Mouse (Mus musculus) macrophage (primary cell): ENCODE data around the gene Duxf3. TPM values are rescaled to one million over a fixed set of nuclear protein-coding genes. Genes with fewer than 3 reads are reported as not detected.
"Not testable (repeated sequence)": the region's sequence is repeated elsewhere in the genome, so short reads cannot be mapped to it uniquely, and the experiment has no call there.

ENCODE experiments used
- H3K27ac ChIP-seq: fragments of 350-480 bp; formaldehyde crosslinking; 2 replicates; pipeline ENCODE4 v1.9.0; 2021
- H3K36me3 ChIP-seq: fragments of 350-480 bp; formaldehyde crosslinking; 2 replicates; pipeline ENCODE4 v1.9.0; 2021; ENCODE audit errors: inconsistent target
- H3K4me3 ChIP-seq: fragments of 350-480 bp; formaldehyde crosslinking; 2 replicates; pipeline ENCODE4 v1.9.0; 2021; ENCODE audit errors: inconsistent target
- H3K79me2 ChIP-seq: fragments of 350-480 bp; formaldehyde crosslinking; 2 replicates; pipeline ENCODE4 v1.9.0; 2021; ENCODE audit errors: inconsistent target
- WGBS: methylation state at CpG from one replicate; pipeline ENCODE4 v1.1.7; 2026; ENCODE audit warnings: inconsistent platforms; ENCODE audit not compliant: missing documents; 5-methylcytosine and 5-hydroxymethylcytosine counted together
- polyA plus RNA-seq: library from polyadenylated mRNA; stranded (reverse); fragments of 250-400 nt; gene quantifications from 3 replicates; pipeline ENCODE4 v1.2.4, GENCODE M21; 2018; ENCODE audit warnings: inconsistent platforms

The Duxf3 gene
- polyA plus RNA-seq, 1 experiment from 2014 or later, result not detected

GRCm38 (mm10) chr10:58230021-58230420 is 2.5 kb downstream of the Duxf3 start:
- H3K4me3 ChIP-seq, H3K36me3 ChIP-seq, H3K79me2 ChIP-seq, H3K27ac ChIP-seq: not testable (repeated sequence)
- 45% methylated on average over 3 of the region's 3 CpGs for WGBS

DNA sequence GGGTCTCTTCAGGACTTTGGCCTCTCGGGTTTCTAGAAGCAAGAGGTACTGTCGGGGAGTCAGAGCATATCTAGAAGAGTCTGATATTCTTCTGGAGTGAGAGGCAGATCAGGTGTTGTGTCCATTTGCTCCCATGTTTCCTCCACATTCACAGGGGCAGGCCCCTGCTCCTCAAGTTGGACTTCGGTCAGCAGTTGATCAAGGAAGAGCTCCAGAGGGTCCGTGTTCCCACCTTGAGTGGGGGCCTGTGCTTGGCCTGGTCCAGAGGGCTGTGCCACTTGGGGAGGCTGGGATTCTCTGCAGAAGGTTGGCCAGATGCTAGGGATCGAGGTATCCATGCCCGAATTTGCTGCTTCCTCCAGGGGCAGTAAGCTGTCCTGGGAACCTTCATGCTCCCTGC is 4.7 kb downstream of the Duxf3 start:
- WGBS, result 89% methylated on average over 2 of the region's 6 CpGs
- H3K36me3 ChIP-seq, H3K79me2 ChIP-seq, H3K27ac ChIP-seq, H3K4me3 ChIP-seq: not testable (repeated sequence)

DNA sequence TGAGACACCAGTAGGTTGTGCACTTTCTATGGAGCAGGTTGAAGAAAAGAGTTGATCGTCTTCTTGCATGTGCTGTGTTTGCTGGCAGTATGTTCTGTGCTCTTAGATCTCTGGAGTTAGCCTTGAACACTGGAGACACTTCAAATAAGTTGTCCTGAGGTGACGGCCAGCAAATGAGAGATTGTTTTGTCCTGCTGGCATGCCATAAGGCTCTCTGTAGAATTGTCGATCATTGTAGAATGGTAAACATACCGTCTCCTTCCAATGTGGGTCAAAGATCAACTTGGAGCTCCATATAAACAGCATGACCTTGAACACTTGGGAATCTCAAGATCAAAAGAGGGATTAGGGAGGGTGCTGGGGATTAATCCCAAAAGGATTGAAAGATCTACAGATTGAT is 6.1 kb downstream of the Duxf3 start:
- not testable (repeated sequence) for H3K27ac ChIP-seq, H3K36me3 ChIP-seq, H3K4me3 ChIP-seq, H3K79me2 ChIP-seq
- 89% methylated on average over 3 of the region's 4 CpGs for WGBS

- not testable (repeated sequence) for H3K27ac ChIP-seq, H3K36me3 ChIP-seq, H3K79me2 ChIP-seq, H3K4me3 ChIP-seq
- 85% methylated on average over 17 of the region's 18 CpGs for whole genome bisulfite sequencing
These were observed 7.4 kb downstream of the Duxf3 start, which contains the start of gene AW822073 for GRCm38 (mm10) chr10:58224827-58225785. Gene AW822073 (minus strand): TSS chr10:58224930.

GRCm38 (mm10) chr10:58223972-58224805 is 8.3 kb downstream of the Duxf3 start:
- 80% methylated on average over 25 of the region's 31 CpGs for WGBS
- H3K36me3 ChIP-seq, H3K4me3 ChIP-seq, H3K27ac ChIP-seq, H3K79me2 ChIP-seq: not testable (repeated sequence)

DNA sequence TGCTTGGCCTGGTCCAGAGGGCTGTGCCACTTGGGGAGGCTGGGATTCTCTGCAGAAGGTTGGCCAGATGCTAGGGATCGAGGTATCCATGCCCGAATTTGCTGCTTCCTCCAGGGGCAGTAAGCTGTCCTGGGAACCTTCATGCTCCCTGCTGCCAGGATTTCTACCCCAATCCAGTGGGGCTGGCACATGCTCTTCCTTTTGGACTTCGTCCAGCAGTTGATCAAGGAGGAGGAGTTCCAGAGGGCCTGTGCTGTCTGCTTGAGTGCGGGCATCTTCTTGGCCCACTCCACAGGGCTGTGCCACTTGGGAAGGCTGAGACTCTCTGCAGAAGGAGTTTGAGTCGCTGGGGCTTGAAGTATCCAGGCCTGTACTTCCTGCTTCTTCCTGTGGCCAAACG is 9.3 kb downstream of the Duxf3 start:
- H3K36me3 ChIP-seq, H3K79me2 ChIP-seq, H3K27ac ChIP-seq, H3K4me3 ChIP-seq: not testable (repeated sequence)
- WGBS, result 78% methylated on average over 2 of the region's 6 CpGs

- not testable (repeated sequence) for H3K4me3 ChIP-seq, H3K36me3 ChIP-seq, H3K79me2 ChIP-seq, H3K27ac ChIP-seq
- WGBS, result 100% methylated on average over 2 of the region's 2 CpGs
These were observed 10.9 kb downstream of the Duxf3 start for GRCm38 (mm10) chr10:58221571-58221970.

GRCm38 (mm10) chr10:58220726-58221125 is 11.7 kb downstream of the Duxf3 start:
- Histone ChIP-seq H3K27ac (no peak overlapping the region), H3K4me3 (no peak overlapping the region), H3K79me2 (no peaks in the 10 kb centered on the region), H3K36me3 (no peaks in the 10 kb centered on the region)
- 84% methylated on average over 6 of the region's 6 CpGs for WGBS

DNA sequence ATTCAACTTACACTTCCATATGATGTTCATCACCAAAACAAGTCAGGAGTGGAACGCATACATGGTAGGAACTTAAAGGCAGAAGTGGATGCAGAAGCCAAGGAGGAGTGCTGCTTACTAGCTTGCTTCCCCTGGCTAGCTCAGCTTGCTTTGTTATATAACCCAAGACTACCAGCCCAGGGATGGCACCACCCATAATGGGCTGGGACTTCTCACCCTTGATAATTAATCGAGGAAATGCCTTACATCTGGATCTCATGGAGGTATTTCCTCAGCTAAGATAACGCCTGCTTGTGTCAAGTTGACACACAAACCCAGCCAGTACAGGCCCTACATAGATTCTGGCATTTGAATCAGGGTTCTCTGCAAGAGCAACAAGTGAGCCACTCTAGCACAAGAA is 15.1 kb downstream of the Duxf3 start:
- 89% methylated on average over 3 of the region's 3 CpGs for WGBS
- H3K27ac ChIP-seq, result no peak overlapping the region

DNA sequence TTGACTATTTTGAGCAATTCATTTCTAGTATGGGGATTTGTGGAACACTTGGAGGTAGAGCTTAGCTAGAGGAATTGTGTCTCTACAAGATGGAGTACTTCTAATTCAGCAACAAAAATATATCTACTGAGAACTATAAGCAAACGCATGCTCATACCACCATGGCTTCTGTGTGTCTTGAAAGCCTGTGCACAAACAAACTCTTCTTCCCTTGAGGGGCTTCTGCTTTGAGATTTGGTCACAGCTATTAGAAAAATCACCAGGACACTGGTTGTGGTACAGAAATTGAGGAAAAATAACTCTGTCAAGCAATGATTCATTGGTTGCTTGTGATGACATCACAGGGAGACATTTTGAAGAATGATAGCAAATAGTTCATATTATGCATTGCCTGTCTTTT is 17.1 kb downstream of the Duxf3 start:
- no peaks in the 10 kb centered on the region for H3K36me3 ChIP-seq
- H3K4me3 ChIP-seq, result no peak overlapping the region
- 90% methylated on average over 1 of the region's 1 CpGs for WGBS
- no peaks in the 10 kb centered on the region for H3K79me2 ChIP-seq
- H3K27ac ChIP-seq, result no peak overlapping the region

More for the DNA sequence above, 15.1 kb downstream of the Duxf3 start:
- Histone ChIP-seq H3K36me3 (no peaks in the 10 kb centered on the region), H3K4me3 (no peak overlapping the region), H3K79me2 (no peaks in the 10 kb centered on the region)

DNA sequence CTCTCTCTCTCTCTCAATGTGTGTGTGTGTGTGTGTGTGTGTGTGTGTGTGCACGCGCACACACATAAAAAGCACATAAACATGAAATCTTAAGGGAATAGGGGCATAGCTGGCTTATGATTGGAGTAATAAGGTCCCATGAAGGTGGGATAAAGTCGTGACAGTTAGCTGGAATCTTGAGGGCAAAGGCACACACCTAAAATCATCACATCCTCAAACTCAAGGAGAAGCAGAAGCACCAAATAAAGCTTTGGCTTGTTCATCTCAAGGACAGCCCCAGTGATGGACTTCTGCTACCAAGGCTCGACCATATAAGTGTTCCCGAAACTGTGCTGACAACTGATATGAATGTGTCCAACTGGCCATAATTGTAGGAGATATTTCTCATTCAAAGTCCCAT is 17.5 kb downstream of the Duxf3 start:
- Histone ChIP-seq H3K36me3 (no peaks in the 10 kb centered on the region), H3K4me3 (no peak overlapping the region), H3K79me2 (no peaks in the 10 kb centered on the region), H3K27ac (no peak overlapping the region)
- WGBS, result 77% methylated on average over 3 of the region's 5 CpGs

DNA sequence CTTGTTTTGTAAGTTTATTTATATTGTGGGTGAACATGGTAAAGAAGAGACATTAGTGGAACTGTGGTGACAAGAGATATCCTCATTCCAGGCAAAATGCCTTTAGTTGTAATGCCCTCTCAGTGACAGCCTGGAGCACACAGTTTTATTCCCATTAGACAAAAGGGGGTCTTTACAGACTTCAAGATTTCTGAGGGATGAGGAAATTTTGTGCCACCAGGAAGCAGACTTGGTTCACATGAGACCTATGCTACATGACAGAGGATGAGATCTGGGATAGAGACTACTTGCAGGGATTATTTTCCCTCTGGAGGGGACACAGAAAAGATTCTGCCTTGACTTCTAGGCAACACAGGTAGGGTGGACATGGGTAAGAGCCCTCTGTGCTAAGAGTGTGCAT is 18.0 kb downstream of the Duxf3 start:
- Histone ChIP-seq H3K27ac (no peak overlapping the region), H3K4me3 (no peak overlapping the region), H3K36me3 (no peaks in the 10 kb centered on the region), H3K79me2 (no peaks in the 10 kb centered on the region)

GRCm38 (mm10) chr10:58212230-58212629 is 20.2 kb downstream of the Duxf3 start:
- H3K4me3 ChIP-seq, result no peak overlapping the region

DNA sequence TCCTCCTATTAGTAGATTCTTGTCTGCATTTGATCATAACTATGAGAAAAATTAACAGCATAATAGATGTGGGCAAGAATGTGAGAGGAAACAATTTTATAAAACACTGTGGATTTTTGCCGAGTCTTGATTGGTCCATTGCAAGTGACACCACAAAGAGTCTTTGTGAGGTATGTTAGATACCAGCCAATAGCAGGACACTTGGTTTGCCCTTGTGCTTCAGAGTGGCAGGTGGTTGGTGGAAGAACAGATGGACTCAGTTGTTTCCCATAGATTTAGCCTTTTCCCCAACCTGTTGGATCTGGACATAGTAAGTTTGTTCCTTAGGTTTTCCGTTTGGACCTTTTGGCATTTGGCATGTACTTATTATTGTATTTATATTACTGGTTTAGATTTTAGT is 21.3 kb downstream of the Duxf3 start:
- Histone ChIP-seq H3K79me2 (no peaks in the 10 kb centered on the region), H3K27ac (no peak overlapping the region), H3K36me3 (no peaks in the 10 kb centered on the region), H3K4me3 (no peak overlapping the region)
- 96% methylated on average over 2 of the region's 2 CpGs for WGBS

More at GRCm38 (mm10) chr10:58212230-58212629, 20.2 kb downstream of the Duxf3 start:
- WGBS, result 74% methylated on average over 7 of the region's 7 CpGs
- Histone ChIP-seq H3K27ac (no peak overlapping the region), H3K36me3 (no peaks in the 10 kb centered on the region), H3K79me2 (no peaks in the 10 kb centered on the region)

DNA sequence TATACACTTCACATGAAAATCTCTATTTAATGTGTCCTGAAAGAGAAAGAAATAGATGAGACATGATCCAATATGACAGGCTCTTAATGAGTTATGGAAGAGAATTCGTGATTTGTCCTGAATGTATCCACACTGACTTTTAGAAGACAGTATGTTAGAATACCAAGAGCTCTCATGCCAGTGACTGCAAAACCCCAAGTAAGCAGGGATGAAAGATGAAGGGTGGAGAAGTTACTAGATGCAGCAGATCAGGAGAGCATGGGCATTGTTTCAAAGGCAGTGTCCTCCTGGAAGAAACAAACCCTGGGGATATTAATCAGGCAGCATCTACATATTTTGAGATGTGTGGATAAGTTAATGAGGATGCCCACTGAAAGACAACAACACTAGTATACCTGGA is 22.0 kb downstream of the Duxf3 start:
- 68% methylated on average over 1 of the region's 1 CpGs for WGBS
- no peaks in the 10 kb centered on the region for H3K79me2 ChIP-seq
- no peak overlapping the region for H3K27ac ChIP-seq
- H3K36me3 ChIP-seq, result no peaks in the 10 kb centered on the region
- H3K4me3 ChIP-seq, result no peak overlapping the region
